Mouse (Mus musculus): ENCODE measurements at regions not wholly inside any gene's neighbourhood (a gene's known extent, or its start where the extent isn't known, plus 50 kb on each side); places are given as distances from the start of the nearest gene placed in this dataset.

DNA sequence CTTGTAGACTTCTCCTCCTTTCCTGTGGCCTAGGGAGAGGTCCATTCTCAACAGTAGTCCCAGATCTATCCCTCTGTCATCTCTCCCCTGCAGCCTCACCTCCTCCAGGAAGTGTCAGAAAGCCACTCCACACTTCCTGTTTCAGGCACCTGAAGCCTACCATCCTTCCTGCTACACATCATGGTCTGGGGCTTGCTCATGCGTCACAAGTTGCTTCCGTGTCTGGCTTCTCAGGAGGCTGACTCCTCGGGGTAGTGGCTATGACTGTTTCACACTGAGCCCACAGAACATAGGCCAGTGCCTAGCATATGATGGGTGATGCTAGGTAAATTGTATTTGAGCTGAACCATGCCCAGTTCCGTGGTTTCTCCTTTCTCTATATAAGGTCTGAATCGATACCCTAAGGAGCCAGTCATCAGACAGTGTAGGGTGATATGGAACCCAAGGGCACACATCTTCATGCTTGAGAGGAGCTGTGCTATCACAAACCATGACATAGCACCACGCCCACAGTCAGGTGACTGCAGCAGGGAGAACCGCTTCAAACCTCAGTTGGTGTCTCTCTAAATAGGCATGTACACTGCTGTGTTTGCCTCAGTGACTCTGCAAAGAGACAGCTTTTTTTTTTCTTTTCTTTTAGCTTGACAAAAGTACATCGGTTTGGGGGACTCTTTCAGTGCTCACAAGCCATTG, 272.2 kb downstream of the Sec61b start:
- TF ChIP-seq CTCF (IDR thresholded peaks at IDR 0.05; ENCODE audit: low read depth) (no peak), EP300 (IDR thresholded peaks at IDR 0.05; ENCODE audit: low read depth) (no peak)

All from heart, postnatal 0 days (tissue).